Mouse (Mus musculus) embryonic fibroblast, embryonic 13.5 days (primary cell): ENCODE measurements at regions not wholly inside any gene's neighbourhood (a gene's known extent, or its start where the extent isn't known, plus 50 kb on each side); places are given as distances from the start of the nearest gene placed in this dataset.

Experiments used
- CTCF ChIP-seq: IDR thresholded peaks from 2 replicates; pipeline ENCODE4 v1.5.1; 2011; ENCODE audit warnings: mild to moderate bottlenecking, control low read depth, low read length, moderate library complexity, borderline replicate concordance; ENCODE audit not compliant: insufficient read depth
- POLR2A ChIP-seq: IDR thresholded peaks from 2 replicates; pipeline ENCODE4 v1.6.1; 2011; ENCODE audit warnings: low read depth, mild to moderate bottlenecking, control low read depth, low read length, moderate library complexity

- TF ChIP-seq POLR2A = no peak
- TF ChIP-seq CTCF = no peak
These were observed 265.5 kb upstream of the Map3k7 start for GRCm38 (mm10) chr4:31698506-31698782.
